Mouse (Mus musculus) adrenal gland, adult 8-10 months (tissue): Measurements from ENCODE around the gene Mrpl22. TPM values are rescaled to one million over a fixed set of nuclear protein-coding genes. Genes with fewer than 3 reads are reported as not detected.

Experiments
- total RNA-seq, 4 experiments: library from RNA; stranded (reverse); gene quantifications; 2 replicates each; pipeline ENCODE4 v1.2.4; 2022

Gene Mrpl22
- total RNA-seq, 4 experiments from 2014 or later = 63.8 to 78.6 (median 70.4) TPM

Other genes with a start within 250 kb of the Mrpl22 start
- 100 to 1,000 TPM in 3 of 4 experiments, 10 to 100 TPM in 1; 95.7 to 109 (median 104) TPM for gene Larp1, start 162.6 kb upstream of the Mrpl22 start, total RNA-seq
- gene Gm12248, start 78.5 kb upstream of the Mrpl22 start, total RNA-seq = 1 to 10 TPM in 1 of 4 experiments, not detected in 3; 3.1 TPM
- 10 to 100 TPM; 55.0 to 59.3 (median 56.6) TPM for gene Cnot8, start 67.5 kb upstream of the Mrpl22 start, total RNA-seq
- gene Gemin5, start 3.1 kb upstream of the Mrpl22 start, total RNA-seq = 10 to 100 TPM; 20.5 to 34.7 (median 26.4) TPM
- 10 to 100 TPM; 12.9 to 17.0 (median 16.2) TPM for gene Igtp, start 27.9 kb downstream of the Mrpl22 start, total RNA-seq
- gene Irgm2, start 28.0 kb downstream of the Mrpl22 start, total RNA-seq = 10 to 100 TPM; 14.7 to 19.4 (median 17.3) TPM
- not detected for gene 4930438A08Rik, start 103.1 kb downstream of the Mrpl22 start, total RNA-seq
- gene Zfp692, start 135.4 kb downstream of the Mrpl22 start, total RNA-seq = 10 to 100 TPM in 3 of 4 experiments, 1 to 10 TPM in 1; 9.6 to 26.7 (median 17.0) TPM
- 10 to 100 TPM; 44.3 to 65.6 (median 54.7) TPM for gene Zfp672, start 158.7 kb downstream of the Mrpl22 start, total RNA-seq
- 10 to 100 TPM; 53.5 to 58.2 (median 55.9) TPM for gene Sh3bp5l, start 159.1 kb downstream of the Mrpl22 start, total RNA-seq
- not detected for gene Lypd8, start 207.4 kb downstream of the Mrpl22 start, total RNA-seq
- gene 1810065E05Rik, start 249.4 kb downstream of the Mrpl22 start, total RNA-seq = not detected